Mouse (Mus musculus): ENCODE data around the gene Erbb2.

Erbb2 gene

DNA sequence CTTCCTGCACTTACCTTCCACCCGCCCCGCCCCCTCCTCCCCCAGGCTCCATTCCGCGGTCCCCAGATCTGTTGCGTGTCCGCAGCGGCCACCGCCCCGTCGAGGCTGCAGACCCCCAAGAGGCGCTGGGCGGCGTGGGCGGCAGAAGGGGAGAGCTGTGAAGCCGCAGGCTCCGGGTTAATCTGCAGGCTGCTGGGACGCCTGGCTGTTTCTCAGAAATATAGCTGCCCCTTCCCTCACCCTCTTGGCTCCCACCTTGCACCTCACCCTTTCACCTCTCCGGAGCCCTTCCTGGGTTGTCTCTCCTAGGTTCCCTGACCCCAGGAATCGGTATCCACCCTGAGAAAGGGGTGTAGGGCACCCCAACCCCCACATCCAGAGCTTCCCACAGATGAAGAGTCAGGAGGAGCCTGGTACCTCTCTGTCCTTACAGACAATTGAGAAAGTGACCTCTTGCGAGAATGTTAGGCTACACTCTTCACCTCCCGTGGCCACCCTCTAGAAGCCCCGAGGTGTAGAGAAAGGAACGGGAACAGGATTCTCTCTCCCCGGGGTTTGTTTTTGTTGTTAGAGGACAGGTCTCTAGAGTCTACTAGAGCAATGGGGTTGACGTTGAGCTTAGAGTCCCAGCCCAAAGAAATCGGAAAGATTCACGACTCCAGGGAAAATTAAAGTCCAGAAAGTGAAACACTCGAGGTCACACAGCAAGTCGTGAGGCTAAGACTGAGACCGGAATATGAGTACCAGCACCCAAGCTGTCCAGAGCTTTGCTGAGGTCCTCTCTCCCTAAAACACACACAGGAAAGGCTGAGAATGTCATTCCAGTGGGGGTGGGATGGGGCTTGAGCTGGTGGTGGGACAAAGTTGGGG, 46.1 kb downstream of the Erbb2 start:
- DNase-seq (ENCODE audit: low spot score), result no peak

DNA sequence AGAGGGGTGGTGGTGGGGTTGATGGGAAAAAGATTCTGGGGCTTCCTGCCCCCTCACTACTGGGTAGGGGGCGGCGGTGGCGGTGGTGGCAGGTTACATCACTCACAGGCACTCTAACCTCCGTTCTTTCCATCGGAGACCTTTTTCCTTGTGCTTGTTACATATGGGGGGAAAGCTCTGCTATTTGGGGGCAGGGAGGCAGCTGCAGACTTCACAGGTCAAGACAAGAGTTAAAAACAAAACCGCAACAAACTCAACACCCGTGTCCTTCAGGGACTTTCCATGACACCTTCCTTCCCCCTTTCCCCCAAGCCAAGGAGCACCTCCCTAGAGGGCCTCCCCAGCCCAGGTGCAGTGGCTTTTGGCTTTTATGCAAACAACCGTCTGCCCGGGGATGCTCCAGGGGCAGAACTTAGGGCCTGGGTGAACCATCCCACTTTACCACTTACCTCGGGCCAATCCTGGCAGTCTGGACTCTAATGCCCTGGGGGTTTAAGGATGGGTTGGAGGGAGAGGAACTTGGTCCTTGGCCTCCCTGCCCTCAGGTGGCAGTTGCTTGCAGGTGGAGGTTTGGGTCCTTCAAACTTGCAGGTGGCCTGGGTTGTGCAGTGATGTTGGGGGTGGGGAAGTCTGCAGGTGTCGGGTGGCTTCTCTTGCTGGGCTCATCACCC, 46.9 kb downstream of the Erbb2 start:
- no peak for DNase-seq (ENCODE audit: low spot score)

DNA sequence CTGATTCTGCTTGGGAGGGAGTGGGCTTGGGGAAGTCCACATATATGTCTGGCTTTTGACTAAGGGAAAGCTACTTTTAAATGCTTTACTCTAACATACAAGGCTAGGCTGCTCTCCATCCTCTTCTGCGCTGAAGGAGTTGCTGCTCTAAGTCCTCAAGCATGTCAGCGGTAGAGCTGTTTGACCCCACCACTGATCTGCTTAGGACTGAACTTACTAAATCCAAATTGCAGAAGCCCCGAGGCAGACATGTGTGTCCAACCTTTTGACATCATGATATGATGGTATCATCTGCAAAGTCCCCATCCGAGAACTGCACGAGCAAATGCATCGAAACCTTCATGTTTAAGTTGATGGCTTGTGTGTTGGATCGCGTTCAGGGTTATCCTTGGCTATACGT, 47.6 kb downstream of the Erbb2 start:
- DNase-seq (ENCODE audit: low spot score), result no peak

DNA sequence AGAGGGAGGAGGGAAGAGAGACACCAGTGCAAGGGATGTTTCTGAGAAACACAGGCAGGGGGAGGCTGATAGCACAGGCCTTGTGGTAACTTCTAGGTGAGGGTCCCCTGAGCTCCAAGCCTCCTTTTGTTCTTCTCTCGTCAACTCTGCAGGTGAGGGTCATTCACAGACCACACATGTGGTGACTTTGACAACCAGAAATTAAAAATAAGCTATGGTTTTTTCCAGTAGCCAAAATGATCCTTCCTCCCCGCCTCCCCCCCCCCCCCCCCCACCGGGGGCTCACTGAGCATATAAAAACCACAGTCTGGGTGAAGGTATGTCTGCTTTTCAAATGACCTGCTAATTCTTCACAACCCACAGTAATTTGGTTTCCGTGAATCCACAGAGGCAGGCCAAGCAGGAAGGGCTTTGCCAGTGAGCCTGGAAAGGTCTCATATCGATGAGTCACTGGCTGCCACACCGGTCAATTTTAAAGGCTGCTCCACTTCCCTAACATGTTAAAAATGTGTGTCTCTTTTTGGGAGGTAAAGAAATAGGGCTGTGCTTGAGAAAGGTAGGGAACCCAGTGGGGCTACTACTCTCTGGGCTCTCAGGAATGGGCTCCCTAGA, 48.9 kb downstream of the Erbb2 start:
- DNase-seq (ENCODE audit: low spot score), result no peak

DNA sequence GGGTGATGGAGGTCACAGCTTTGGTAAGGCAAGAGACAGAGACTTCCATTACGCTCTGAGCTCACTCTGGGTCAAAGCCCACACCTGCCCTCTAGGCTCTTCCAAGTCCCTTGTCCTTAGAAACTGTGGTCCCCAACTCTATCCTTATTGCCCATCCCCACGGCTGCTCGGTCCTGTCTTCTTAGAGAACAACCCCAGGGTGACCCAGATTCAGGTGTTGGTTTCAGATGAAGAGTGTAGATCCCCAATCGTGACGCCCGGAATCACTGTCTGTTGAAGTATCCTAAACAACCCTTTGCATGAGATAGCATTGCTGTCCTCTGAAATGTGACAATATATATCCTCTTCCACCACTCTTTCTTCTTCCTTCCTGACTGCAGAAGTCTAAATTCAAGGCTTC, 50.0 kb downstream of the Erbb2 start:
- no peak for DNase-seq (ENCODE audit: low spot score)

DNA sequence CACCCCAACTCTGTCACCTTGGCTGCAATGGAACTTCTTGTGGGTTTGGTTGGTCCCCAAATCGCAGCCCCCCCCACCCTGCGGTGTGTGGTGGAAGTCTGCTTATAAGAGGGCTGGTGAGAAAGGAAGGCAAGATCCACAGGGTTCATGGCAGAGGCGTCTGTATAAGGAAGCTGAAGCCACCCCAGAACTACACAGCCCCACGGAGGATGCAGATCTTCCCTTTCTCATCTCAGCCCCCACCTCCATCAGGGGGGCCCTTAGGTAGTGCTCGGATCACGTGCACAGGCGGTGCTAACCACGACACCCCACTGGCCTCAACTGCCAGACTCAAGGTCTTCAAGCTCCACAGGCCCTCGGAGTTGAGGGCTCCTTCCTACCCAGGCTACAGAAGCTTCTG, 51.6 kb downstream of the Erbb2 start:
- DNase-seq (ENCODE audit: low spot score), result no peak

DNA sequence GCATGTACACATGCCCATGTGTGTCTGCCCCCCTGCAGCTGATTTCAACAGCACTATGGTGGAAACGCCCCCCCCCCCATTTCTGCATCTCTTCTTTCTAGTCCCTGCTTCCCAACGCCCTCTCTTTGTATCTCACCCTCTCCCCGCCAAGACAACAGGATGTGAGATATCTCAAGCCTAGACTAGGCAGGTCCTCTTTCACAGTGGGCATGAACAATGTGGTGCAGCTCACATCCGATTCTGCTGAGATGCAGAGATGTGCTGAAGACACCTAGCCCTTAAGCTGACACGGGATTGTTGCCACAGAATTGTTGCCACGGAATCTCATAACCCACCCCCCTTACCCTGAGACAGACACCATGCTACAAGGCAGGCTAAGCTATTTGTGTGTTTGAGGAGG, 52.2 kb downstream of the Erbb2 start:
- DNase-seq (ENCODE audit: low spot score), result no peak

DNA sequence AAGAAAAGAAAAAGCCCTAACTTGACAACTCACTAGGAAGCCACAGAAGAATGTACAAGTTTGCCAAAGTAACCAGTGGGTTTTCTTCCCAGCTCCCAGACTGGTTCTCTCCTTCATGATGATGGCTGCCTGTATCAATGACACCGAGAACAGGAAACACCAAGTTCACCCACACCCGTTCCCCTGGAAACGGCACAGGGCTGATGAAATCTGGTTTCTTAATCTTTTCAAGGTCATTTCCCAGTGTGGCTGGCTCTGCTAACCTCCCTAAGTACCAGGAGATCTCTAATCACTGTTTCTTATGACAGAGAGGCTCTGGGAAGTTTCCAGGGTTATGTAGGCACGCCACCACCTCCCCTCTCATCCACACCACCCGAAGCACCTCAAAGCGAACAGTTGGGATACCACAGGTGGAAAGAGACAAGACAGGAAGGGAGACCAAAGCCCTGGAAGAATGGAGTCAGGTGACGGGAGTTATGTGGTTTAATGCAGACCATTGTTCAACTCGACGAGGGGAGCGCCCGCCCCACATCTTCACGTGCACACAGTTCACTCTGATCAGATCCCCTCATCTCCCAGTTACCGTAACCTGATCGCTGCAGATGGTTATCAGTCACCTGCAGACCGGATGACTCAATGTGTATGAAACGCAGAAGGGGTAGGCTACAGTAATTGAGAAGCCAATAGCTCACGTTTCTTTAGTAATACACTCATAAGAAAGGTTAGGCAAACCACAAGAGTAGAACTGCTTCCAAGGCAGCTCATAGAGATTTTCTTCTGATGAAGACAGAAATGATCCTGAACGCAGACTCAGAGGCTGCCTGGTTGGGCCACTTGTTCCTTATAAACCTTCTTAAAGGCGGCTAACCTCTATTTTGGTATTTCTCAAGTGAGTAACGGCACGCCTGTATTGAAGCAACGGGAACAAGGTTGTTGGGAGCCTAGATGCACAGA, 57.8 kb downstream of the Erbb2 start:
- DNase-seq (ENCODE audit: low spot score), result no peak

DNA sequence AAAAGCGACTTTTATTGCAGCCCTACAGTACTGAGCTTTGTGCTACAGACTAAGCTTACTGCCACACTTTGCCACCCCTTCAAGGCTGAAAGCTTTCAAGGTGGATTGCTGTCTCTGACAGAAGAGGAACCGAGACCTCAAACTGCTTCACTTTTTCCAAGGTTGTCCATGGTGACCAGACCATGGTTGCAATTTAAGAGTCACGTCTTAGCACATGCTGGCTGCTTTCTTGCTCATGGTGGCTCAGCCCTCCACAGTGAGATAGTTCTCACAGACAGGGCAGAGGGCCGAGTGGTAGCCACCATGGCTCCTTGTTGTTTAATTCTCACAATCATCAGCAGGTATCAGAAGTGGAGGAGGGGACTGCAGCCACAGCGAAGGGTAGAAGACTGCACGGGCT, 58.5 kb downstream of the Erbb2 start:
- no peak for DNase-seq (ENCODE audit: low spot score)

DNA sequence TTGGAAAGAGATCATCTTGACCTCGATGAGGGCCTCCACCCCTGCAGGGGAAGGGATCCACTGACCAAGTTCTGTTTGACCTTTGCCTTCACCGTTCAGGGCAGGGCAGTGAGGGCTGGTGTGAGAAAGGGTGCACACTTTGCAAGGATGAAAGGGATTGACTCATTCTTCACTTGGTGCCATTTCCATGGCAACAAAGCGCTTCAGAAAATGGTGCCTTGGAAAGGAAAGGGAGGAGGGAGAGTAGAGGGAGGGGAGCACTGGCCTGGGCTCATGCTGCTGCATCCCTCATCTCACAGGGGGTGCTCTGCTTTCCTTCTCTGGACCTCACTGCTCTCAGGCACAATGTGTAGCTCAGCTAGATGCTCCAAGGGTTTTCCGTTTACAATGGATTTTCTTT, 60.4 kb downstream of the Erbb2 start:
- DNase-seq (ENCODE audit: low spot score), result no peak

DNA sequence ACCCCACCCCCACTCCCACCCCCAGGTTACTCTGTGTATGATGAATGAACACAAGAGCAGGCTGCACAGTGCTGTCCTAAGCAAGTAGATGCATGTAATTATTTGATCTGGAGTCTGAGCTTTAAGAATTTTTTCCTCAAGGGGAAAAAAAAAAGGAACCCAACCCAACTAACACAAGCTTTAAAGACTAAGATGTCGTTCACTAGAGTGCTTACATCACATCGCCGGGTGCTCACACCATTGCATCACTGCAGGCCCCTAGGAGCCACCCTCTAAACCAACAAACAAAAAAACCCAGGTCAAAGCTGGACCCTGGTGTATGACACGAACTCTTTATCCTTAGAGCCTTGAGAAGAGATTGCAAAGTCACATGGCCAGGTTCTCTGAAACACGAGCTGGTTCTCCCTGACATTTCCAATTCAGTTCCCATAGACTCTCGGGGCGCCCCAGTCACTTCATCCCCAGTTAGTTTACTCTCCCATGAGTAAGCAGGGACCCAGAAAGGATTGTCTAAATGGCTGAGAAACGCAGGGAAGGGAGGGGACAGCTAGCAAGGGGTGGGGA, 61.7 kb downstream of the Erbb2 start:
- no peak for DNase-seq (ENCODE audit: low spot score)

DNA sequence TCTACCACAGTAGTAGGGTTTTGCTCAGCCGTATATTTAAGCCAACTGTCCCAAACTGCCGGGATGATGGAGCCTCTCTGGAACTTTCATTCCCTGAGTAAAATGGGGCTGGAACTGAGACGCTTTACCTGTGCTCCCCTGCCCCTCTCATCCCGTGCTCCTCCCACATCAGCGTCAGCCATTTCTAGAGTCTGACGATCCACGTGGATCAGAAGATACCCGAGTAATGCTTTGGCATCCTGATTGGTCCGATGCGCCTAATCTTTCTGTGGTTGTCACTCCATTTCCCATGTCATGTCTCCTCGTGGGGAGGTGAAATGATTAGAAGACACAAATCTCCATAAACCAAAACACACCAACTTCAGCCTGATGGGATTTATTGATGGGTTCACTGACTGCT, 62.7 kb downstream of the Erbb2 start:
- DNase-seq (ENCODE audit: low spot score), result no peak

DNA sequence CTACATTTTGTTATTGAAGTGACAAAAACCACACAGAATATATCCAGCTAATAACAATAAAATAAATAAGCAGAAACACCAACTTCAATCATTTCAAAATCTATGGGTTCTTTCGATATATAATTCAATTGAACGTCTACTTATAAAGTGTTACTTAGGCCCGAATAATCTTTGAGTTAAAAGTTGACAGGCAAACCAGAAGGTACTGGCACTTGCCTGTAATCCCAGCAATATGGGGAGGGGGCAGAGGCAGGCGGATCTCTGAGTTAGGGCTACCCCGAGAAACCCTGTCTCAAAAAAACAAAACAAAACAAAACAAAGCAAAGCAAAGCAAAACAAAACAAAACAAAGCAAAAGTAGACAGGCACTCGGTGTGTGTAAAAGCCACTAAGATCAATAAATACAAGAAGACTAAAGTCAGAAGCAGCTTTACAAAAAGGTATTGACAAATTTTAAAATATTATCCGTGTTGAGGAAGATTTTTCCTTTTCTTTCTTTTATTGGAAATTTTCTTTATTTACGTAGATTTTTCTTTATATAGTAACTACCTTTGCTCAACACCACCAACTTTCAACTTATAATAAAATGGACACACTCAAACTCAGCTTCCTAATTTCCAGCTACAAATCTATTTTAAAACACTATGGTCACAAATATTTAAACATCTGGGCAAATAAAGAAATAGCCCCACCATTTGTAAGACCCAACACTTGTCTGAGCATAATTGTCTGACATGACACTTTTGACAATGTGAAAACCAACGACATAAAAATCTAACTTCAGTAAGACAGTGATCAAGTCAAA, 63.6 kb downstream of the Erbb2 start:
- no peak for DNase-seq (ENCODE audit: low spot score)

DNA sequence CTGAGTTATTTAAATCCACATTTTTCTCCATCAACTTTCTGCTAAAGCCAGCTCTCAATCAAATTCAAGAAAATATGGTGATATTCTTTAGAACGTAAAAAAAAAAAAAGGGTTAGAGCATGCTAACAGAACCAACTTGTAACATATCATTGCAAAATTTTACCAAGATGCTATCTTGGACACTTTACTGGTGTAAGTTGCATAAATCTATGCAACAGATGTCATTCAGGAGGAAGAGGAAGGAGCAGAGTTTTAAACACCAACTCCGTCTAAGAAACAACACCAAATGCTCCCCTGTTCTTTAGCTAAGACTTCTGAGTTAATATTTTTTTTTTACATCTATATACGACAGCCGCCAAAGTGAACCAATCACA, 64.2 kb downstream of the Erbb2 start:
- no peak for DNase-seq (ENCODE audit: low spot score)

DNA sequence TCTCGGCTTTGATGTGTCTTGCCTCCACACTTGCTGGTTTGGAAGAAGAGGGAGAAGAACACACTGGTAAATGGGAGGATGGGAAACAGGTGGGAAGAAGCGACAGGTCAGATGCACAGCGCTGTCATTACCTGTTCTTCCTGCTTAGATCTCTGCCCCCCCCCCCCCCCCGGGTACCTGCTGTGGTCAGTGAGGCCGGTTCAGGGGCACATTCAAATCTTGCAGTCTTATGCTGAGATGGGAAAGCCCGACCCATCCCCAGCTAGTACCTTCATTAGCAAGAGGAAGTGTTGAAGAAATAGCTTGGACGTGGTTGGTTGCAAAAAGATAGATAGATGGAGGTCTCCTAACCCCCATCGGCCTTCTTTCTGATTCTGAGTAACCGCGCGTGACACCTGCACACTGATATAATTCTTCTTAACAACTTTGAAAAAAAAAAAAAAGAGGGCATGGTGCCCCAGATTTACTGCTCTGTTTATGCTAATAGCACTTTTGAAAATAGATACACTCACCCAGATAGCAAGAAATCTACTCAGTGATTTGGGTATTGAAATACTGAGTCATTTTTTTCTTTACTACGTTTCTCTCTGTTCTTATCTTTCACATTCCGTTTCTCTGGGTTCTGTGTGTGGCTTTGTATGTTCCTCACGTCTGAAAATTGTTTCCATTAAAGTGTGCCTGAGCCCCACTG, 64.9 kb downstream of the Erbb2 start:
- DNase-seq (ENCODE audit: low spot score), result no peak

DNA sequence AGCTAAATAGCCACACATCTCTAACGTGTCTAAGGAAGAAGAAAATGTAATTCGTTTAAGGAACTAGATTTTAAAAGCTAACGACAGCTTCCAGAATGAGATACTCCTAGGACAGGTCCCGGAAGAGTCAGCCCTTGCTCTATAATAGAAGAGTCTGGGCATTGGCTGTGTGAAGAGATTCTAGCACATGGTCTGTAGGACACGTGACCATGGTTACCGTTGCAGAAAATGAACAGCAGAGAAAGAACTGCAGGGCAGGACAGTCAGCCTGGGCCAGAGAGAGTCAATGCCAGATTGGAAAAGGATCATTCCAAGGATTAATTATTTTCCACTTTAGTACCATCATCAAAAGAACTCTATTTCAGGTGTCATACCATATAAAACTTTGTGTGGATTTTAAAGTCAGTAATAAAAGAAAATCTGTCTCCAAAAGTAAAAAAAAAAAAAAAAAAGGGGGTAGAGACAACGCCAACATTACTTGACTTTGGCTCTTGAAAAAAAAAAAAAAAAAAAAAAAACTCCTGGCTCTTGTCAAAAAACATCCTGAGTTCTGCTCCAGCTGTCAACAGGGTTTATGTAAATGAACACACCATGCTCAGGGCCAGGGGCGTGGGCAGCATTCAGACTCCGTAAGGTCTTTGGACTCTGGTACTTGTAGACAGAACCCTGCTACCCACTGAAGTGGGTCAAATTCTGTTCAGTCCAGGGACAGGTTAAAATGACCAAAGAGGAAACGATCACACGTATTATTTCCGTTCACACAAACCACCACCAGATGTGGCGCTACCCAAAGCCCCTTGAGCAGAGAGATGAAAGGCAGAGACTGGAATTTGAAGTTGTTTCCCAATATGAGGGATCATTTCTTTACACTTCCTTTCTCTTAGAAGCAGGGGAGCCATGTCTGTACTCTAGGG, 67.0 kb downstream of the Erbb2 start:
- DNase-seq (ENCODE audit: low spot score), result no peak

DNA sequence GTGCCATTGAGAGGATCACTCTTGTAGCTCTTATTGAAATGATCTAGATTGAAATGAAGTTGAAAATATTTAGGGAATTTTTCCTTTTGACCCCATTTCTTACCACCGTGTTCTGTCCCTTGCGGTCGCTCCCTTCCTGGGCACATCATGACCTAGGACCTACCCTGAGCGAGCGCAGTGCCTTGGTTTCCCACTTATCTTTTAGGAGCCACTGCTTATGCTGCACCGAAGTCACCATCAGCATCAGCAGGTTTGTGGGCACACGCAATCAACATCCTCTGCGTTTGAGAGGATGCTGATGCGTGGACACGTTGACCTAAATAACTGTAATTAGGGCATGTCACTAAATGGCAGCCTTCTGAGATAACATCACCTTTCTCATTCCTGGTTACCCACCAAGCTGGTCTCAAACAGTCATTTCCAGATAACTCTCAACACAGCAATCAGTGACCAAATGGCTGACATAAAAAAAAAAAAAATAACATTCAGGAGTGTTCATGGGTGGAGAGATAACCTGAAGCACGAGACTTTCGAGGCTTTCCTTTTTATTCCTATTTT, 67.7 kb downstream of the Erbb2 start:
- DNase-seq (ENCODE audit: low spot score), result no peak

DNA sequence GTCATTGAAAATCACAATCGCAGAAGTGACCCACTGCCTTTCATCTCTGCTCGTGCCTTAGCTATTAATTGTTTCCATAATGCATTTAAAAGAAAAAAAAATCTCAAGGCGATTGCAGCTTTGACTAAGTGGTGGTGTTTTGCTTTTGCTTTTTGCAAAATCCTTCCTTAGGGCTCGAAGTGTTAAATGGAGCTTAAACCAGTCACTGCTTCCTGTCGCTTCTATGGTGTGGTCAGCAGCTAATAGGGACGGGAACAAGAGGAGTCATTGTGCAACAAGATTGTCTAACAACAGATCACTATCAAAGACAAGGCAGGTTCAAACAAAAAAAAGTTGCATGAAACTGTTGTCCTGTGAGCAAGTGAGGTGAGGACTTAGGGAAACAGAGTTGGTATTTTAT, 69.0 kb downstream of the Erbb2 start:
- no peak for DNase-seq (ENCODE audit: low spot score)

DNA sequence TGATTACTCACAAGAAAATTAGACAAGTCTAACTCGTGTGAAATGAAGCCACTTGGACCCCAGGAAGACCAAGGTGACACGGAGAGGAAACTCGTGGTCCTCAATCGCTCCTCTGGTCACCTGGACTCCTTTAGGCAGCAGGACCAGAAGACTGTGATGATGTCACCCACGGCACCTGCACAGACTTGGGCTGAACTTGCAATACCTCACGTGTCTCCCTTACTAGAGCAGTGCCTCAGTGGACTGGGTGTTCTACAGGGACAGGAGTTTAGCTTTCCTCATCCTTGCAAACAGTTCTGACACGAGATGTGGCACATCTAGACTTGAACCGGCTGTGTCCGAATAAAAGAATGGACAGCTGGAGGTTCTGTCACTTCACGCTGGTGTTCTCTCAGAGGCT, 69.8 kb downstream of the Erbb2 start:
- DNase-seq (ENCODE audit: low spot score), result no peak
